Mouse (Mus musculus) thymus, adult 2 months (tissue): ENCODE measurements around the gene Rnps1.
"Not testable (repeated sequence)": the region's sequence is repeated elsewhere in the genome, so short reads cannot be mapped to it uniquely, and the experiment has no call there.

Source experiments
- CTCF ChIP-seq: fragments of 200-500 bp; IDR thresholded peaks from 2 replicates; pipeline ENCODE4 v1.5.1; 2012; ENCODE audit warnings: mild to moderate bottlenecking, control low read depth, low read length, moderate library complexity, borderline replicate concordance; ENCODE audit not compliant: control insufficient read depth, poor library complexity, insufficient read depth; ENCODE audit errors: extremely low read depth
- POLR2A ChIP-seq: fragments of 200-500 bp; IDR thresholded peaks from 2 replicates; pipeline ENCODE4 v1.6.1; 2012; ENCODE audit warnings: mild to moderate bottlenecking, low read length, control low read depth, moderate library complexity; ENCODE audit not compliant: control insufficient read depth, poor library complexity, insufficient read depth; ENCODE audit errors: extremely low read depth

DNA sequence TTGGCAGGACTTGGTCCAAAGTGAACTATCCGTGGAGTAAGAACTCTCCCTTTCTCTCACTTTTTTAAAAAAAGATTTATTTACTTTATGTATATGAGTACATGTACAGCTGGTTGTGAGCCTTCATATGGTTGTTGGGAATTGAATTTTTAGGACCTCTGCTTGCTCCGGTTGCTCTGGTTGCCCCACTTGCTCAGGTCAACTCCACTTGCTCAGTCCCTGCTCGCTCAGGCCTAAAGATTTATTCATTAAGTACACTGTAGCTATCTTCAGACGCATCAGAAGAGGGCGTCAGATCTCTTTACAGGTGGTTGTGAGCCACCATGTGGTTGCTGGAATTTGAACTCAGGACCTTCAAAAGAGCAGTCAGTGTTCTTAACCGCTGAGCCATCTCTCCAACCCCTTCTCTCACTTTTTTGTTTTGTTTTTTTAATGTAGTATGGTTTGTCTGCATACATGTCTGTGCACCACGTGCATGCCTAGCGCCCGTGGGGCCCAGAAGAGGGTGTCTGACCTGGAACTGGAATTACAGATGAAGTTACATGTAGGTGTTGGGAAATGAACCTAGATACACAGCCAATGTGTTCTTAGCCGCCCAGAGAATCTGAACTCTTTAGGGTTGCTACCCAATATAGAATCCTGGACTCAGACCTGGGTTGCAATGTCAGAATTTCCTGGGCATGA, 41.3 kb downstream of the Rnps1 start:
- TF ChIP-seq CTCF, POLR2A: not testable (repeated sequence)
